Mouse (Mus musculus): ENCODE results near the gene Emilin1.

GRCm38 (mm10) chr5:30864322-30864721 is 48.9 kb upstream of the Emilin1 start:
- TF ChIP-seq POLR2A (IDR thresholded peaks at IDR 0.05; ENCODE audit: low read depth, low read length) (no peak), JUN (IDR thresholded peaks at IDR 0.05; ENCODE audit: insufficient read depth, low read depth, low read length) (no peak), CTCF (conservative IDR thresholded peaks at IDR 0.05 in 1 of 2, IDR thresholded peaks at IDR 0.05 in 1 of 2; ENCODE audit: low read depth in 2 of 2, low read length in 2 of 2) (no peak), MYC (IDR thresholded peaks at IDR 0.05; ENCODE audit: low read depth, low read length) (no peak), ZMIZ1 (IDR thresholded peaks at IDR 0.05; ENCODE audit: low read depth, low read length) (no peak), EP300 (IDR thresholded peaks at IDR 0.05; ENCODE audit: low read length) (no peak), NRF1 (IDR thresholded peaks at IDR 0.05; ENCODE audit: low read depth, low read length) (no peak), USF2 (conservative IDR thresholded peaks at IDR 0.05; ENCODE audit: low read depth, low read length) (no peak)

Measured in CH12.LX (cell line).